Mouse (Mus musculus) yolk sac, embryonic 10.5 days (tissue): ENCODE data around the gene Gm39653.
"Not testable (repeated sequence)": the region's sequence is repeated elsewhere in the genome, so short reads cannot be mapped to it uniquely, and the experiment has no call there.

Source experiments
- DNase-seq: peaks from one replicate; pipeline ENCODE4 v3.0.0-alpha.2; 2017; ENCODE audit warnings: low spot score

Gm39653 gene

GRCm38 (mm10) chr1:63615668-63616067 lies at the start of gene Gm39653:
Gene Gm39653 (plus strand): TSS chr1:63615968.
- DNase-seq: no peak

- no peak for DNase-seq
Measured at GRCm38 (mm10) chr1:63566501-63566900, 49.3 kb upstream of the Gm39653 start.

- DNase-seq: no peak
Measured at GRCm38 (mm10) chr1:63567031-63567430, 48.7 kb upstream of the Gm39653 start.

GRCm38 (mm10) chr1:63572229-63572628 lies 43.5 kb upstream of the Gm39653 start:
- DNase-seq: no peak

GRCm38 (mm10) chr1:63573432-63573831 lies 42.3 kb upstream of the Gm39653 start:
- DNase-seq: no peak

- no peak for DNase-seq
Measured at GRCm38 (mm10) chr1:63573864-63574611, 41.7 kb upstream of the Gm39653 start.

DNA sequence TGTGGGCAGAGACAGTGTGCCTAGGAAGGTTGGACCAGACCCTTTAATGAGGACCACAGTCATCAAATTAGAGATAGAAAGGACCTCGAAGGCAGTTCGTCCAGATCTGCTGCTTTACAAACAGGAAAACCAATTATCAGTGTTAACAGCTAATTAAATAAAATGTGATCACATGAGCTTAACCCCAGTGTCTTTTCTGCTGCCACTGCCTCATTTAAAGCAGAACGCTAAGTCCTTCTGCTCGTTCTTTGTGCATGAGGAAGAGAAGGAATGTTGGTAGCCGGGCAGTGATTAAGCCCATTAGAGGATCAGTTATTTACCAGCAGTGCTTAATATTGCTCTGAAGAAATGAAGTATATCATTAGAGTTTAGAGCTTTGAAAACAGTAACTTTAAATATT lies 39.0 kb upstream of the Gm39653 start:
- no peak for DNase-seq

- DNase-seq: no peak
Measured at GRCm38 (mm10) chr1:63579153-63579552, 36.6 kb upstream of the Gm39653 start.

- no peak for DNase-seq
Measured at GRCm38 (mm10) chr1:63586869-63587268, 28.9 kb upstream of the Gm39653 start.

DNA sequence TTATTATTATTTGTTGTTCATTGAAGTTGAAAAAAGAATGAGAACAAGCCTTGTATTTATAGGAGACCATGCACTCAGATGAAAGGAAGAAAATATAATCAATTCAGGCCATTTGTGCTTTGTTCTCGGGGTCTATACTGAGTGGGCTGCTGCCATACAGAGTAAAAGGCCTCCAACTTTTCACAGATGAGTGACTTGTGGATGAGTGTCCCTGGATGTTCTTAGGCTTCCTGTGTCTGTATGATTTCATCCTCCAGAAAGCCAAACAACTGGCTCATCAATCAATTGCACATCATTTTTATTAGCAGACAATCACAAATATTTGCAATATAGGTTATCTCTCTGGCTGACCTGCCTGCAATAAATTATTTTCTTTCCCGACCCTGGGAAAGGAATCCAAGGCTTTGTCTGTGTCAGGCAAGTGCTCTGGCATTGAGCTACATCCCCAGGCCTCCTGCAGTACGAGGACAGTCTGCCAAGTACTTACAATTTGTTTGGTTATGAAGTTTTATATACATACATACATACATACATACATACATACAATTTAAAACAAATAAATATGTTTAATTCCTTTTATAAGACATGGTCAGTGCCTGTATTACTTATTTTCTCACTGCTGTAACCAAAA lies 11.8 kb upstream of the Gm39653 start:
- peak; percentile 14 for DNase-seq

GRCm38 (mm10) chr1:63609613-63610012 lies 6.2 kb upstream of the Gm39653 start:
- no peak for DNase-seq

DNA sequence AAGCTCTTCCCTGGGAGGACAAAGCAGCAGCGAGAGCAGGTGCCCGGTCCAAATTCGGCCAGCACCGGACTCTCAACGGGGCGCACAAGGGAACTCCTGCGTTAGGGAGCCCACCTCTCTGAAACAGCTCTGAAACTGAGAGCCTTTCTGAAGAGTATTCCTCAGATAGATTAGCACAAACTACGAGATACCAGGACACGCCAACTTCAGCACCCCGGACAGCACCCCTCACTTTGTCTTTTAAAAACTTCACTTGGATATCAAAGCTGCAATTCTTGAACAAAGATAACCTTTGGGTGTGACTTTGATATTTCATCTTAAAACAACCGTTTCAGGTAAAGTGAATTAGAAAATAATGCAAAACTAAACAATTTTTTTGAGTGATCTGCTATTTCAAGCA lies 1.2 kb upstream of the Gm39653 start:
- peak; percentile 36 for DNase-seq

DNA sequence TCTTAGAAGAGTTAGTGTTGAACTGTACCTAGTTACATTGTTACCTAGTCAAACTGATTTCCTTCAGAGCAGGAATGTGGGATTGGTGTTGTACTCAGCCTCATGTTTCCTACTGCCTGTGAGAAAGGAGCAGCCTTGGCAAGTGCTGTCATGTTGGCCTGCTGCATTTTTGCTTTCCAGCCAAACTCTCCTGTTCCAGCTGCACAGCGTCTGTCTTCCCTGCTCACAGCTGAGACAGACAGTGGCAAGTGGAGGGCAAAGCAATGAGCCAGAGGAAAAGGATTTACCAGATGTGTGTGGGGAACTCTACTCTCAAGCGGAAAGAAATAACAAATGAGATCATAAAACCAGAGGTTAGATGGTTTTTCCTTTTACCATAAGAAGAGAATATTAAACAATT lies 12.4 kb downstream of the Gm39653 start:
- DNase-seq: no peak

GRCm38 (mm10) chr1:63630390-63630789 lies 14.6 kb downstream of the Gm39653 start:
- DNase-seq: not testable (repeated sequence)

- no peak for DNase-seq
Measured at GRCm38 (mm10) chr1:63639921-63640320, 24.2 kb downstream of the Gm39653 start.

DNA sequence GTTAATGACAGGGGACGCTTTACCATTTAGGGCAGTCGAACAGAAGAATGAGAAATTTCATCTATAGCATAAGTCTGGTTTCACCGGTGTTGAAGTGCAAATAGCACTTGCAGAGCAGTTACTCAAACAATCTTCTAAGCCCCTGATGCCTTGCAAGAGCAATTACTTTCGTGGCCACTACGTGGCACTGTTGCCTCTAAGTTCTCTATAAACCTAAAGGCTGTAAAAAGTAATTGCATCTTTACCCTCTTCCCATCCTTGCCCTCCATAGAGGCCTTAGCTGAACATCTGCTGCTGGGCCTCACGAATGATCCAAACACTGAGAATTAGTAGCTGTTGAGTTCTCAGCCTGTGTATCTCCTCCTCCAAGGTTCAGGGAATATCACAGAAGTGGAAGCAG lies 42.2 kb downstream of the Gm39653 start:
- DNase-seq: peak; percentile 30

DNA sequence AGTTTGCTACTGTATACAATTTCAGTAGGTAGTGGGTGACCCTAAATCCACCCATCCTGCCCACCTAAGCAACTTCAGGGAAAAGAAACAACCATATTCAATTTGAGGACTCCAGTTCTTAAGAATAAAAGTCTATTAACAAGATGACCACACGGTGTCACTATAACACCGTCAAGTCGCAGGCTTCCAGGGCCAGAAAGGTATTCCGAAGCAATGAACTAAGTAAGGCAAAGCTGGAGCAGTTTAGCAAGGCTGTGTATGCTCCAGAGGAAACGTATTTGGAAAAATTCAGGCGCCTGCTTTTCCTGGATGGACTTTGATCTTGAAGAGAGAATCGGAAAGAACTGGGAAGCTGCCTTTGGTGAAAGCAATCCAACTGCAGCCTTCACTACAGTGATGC lies 43.8 kb downstream of the Gm39653 start:
- DNase-seq: peak; percentile 58

DNA sequence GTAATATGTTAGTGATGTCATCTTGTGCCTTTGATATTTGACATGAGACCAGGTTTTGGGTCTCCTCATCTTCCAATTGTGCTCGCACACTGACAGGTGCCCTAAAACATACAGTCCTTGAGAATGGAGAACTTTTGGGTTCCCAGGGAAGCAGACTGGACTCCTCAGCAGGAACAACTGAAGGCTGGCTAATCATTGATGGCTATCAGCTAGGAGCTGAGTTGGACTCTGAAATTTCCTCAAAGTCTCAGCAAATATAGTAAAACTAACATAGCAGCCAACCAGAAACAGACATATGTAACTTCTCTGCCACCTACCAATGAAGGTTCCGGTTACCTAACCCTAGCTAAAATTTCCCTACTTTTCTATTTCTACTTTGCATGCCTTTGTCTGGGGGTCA lies 50.3 kb downstream of the Gm39653 start:
- peak; percentile 47 for DNase-seq

GRCm38 (mm10) chr1:63667201-63667948 lies 51.6 kb downstream of the Gm39653 start:
- DNase-seq: no peak

GRCm38 (mm10) chr1:63667949-63668851 lies 52.4 kb downstream of the Gm39653 start:
- DNase-seq: no peak

DNA sequence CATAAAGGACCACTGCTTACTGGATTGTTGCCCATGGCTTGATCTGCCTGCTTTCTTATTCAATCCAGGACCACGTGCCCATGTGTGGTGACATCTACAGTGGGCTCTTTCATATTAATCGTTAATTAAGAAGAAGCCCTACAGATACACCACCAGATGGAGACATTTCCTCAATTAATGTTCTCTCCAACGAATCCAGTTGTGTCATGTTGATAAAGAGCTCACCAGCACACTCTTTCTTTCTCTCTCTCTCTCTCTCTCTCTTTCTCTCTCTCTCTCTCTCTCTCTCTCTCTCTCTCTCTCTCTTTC lies 53.0 kb downstream of the Gm39653 start:
- no peak for DNase-seq
